Mouse (Mus musculus) intestine, embryonic 15.5 days (tissue): ENCODE results near the gene Rab3a. TPM values are rescaled to one million over a fixed set of nuclear protein-coding genes. Genes with fewer than 3 reads are reported as not detected.

Experiments used
- ATAC-seq: fragments of 200-750 bp; cut with Nextera tagmentation; 2 replicates; pipeline ENCODE4 v1.8.0; 2017; ENCODE audit warnings: moderate TSS enrichment, moderate library complexity
- H3K27ac ChIP-seq: fragments of 300-500 bp; sonication (generic); 2 replicates; pipeline ENCODE4 v1.5.1; 2015; ENCODE audit warnings: mild to moderate bottlenecking, inconsistent platforms
- H3K27me3 ChIP-seq: fragments of 300-500 bp; sonication (generic); replicated peaks from 2 replicates; pipeline ENCODE4 v1.6.1; 2015; ENCODE audit warnings: inconsistent platforms
- H3K36me3 ChIP-seq: fragments of 300-500 bp; sonication (generic); 2 replicates; pipeline ENCODE4 v1.6.1; 2015; ENCODE audit warnings: inconsistent platforms
- H3K4me1 ChIP-seq: fragments of 300-500 bp; sonication (generic); replicated peaks from 2 replicates; pipeline ENCODE4 v1.6.1; 2015; ENCODE audit warnings: inconsistent platforms
- H3K4me2 ChIP-seq: fragments of 300-500 bp; sonication (generic); replicated peaks from 2 replicates; pipeline ENCODE4 v1.6.1; 2015; ENCODE audit warnings: mild to moderate bottlenecking, inconsistent platforms
- H3K4me3 ChIP-seq: fragments of 300-500 bp; sonication (generic); replicated peaks from 2 replicates; pipeline ENCODE4 v1.5.1; 2015; ENCODE audit warnings: inconsistent platforms
- H3K9ac ChIP-seq: fragments of 300-500 bp; sonication (generic); 2 replicates; pipeline ENCODE4 v1.6.1; 2015; ENCODE audit warnings: inconsistent platforms
- H3K9me3 ChIP-seq: fragments of 300-500 bp; sonication (generic); 2 replicates; pipeline ENCODE4 v1.6.1; 2016; ENCODE audit warnings: inconsistent platforms
- WGBS: fragments of 180-500 bp; shearing (Covaris S2); methylation state at CpG from one replicate; pipeline ENCODE4 v1.1.7; 2015; 5-methylcytosine and 5-hydroxymethylcytosine counted together
- polyA plus RNA-seq: library from polyadenylated mRNA; unstranded; fragments of >200 nt; fragmentation: Nextera tagmentation; extraction: Ambion mirVana; gene quantifications from 2 replicates; pipeline ENCODE4 v1.2.1, GENCODE M21; 2015

Rab3a gene
- 24.0 and 26.0 TPM in 2 replicates for polyA plus RNA-seq

- Histone ChIP-seq H3K9me3 (no peaks in the 10 kb centered on the region), H3K9ac (peak within 1 kb of the TSS; percentile 62), H3K27ac (peak within 1 kb of the TSS; percentile 86), H3K4me3 (peak within 1 kb of the TSS; percentile 59), H3K36me3 (peaks cover 14% of the 10 kb centered on the region), H3K4me2 (peak within 1 kb of the TSS; percentile 85), H3K27me3 (0 out of 2 replicates have a peak, but pooled peaks cover under 1% of the 10 kb centered on the region), H3K4me1 (peaks cover 36% of the 10 kb centered on the region)
- peak; percentile 97 for ATAC-seq
- 8% methylated on average over 37 of the region's 37 CpGs for WGBS
Measured at GRCm38 (mm10) chr8:70754043-70754870, at the start of gene Rab3a. Gene Rab3a, plus strand, starts transcription at chr8:70754679.

- Histone ChIP-seq H3K27ac (no peak overlapping the region), H3K9ac (no peak overlapping the region), H3K4me1 (no peaks in the 10 kb centered on the region), H3K4me2 (no peak overlapping the region), H3K27me3 (no peaks in the 10 kb centered on the region), H3K9me3 (no peaks in the 10 kb centered on the region), H3K4me3 (no peak overlapping the region), H3K36me3 (0 out of 2 replicates have a peak, but pooled peaks cover 3% of the 10 kb centered on the region)
- WGBS = 89% methylated on average over 14 of the region's 14 CpGs
- no peak for ATAC-seq
Measured at GRCm38 (mm10) chr8:70708281-70708680, 46.2 kb upstream of the Rab3a start.

GRCm38 (mm10) chr8:70709794-70710193 is 44.7 kb upstream of the Rab3a start:
- ATAC-seq = no peak
- Histone ChIP-seq H3K27ac (no peak overlapping the region), H3K9me3 (no peaks in the 10 kb centered on the region), H3K4me3 (no peak overlapping the region), H3K36me3 (no peaks in the 10 kb centered on the region), H3K4me1 (no peaks in the 10 kb centered on the region), H3K4me2 (no peak overlapping the region), H3K9ac (no peak overlapping the region), H3K27me3 (no peaks in the 10 kb centered on the region)
- WGBS = 90% methylated on average over 9 of the region's 9 CpGs

GRCm38 (mm10) chr8:70710296-70710695 is 44.2 kb upstream of the Rab3a start:
- H3K27ac ChIP-seq = no peak overlapping the region
- no peak for ATAC-seq

GRCm38 (mm10) chr8:70711041-70711440 is 43.4 kb upstream of the Rab3a start:
- no peak overlapping the region for H3K4me2 ChIP-seq
- ATAC-seq = no peak
- H3K9me3 ChIP-seq = no peaks in the 10 kb centered on the region
- no peaks in the 10 kb centered on the region for H3K4me1 ChIP-seq
- no peak overlapping the region for H3K9ac ChIP-seq
- no peak overlapping the region for H3K27ac ChIP-seq
- H3K4me3 ChIP-seq = no peak overlapping the region
- no peaks in the 10 kb centered on the region for H3K27me3 ChIP-seq
- H3K36me3 ChIP-seq = no peaks in the 10 kb centered on the region
- WGBS = 86% methylated on average over 11 of the region's 11 CpGs

More at GRCm38 (mm10) chr8:70710296-70710695, 44.2 kb upstream of the Rab3a start:
- 85% methylated on average over 1 of the region's 1 CpGs for WGBS
- Histone ChIP-seq H3K9ac (no peak overlapping the region), H3K27me3 (no peaks in the 10 kb centered on the region), H3K9me3 (no peaks in the 10 kb centered on the region), H3K4me2 (no peak overlapping the region), H3K4me1 (no peaks in the 10 kb centered on the region), H3K36me3 (no peaks in the 10 kb centered on the region), H3K4me3 (no peak overlapping the region)

GRCm38 (mm10) chr8:70713991-70714390 is 40.5 kb upstream of the Rab3a start:
- Histone ChIP-seq H3K4me2 (no peak overlapping the region), H3K9ac (no peak overlapping the region), H3K27ac (no peak overlapping the region), H3K36me3 (no peaks in the 10 kb centered on the region), H3K27me3 (no peaks in the 10 kb centered on the region), H3K9me3 (no peaks in the 10 kb centered on the region), H3K4me3 (no peak overlapping the region), H3K4me1 (no peaks in the 10 kb centered on the region)
- ATAC-seq = no peak
- 73% methylated on average over 7 of the region's 7 CpGs for WGBS

- no peaks in the 10 kb centered on the region for H3K36me3 ChIP-seq
- no peaks in the 10 kb centered on the region for H3K27me3 ChIP-seq
- no peak overlapping the region for H3K4me3 ChIP-seq
- no peak overlapping the region for H3K4me2 ChIP-seq
- H3K4me1 ChIP-seq = no peaks in the 10 kb centered on the region; the same call in 1 of the 2 replicates
- 42% methylated on average over 2 of the region's 2 CpGs for WGBS
- H3K9ac ChIP-seq = no peak overlapping the region
- ATAC-seq = no peak
- H3K27ac ChIP-seq = no peak overlapping the region
- no peaks in the 10 kb centered on the region for H3K9me3 ChIP-seq
Measured at GRCm38 (mm10) chr8:70715086-70715485, 39.4 kb upstream of the Rab3a start.

- Histone ChIP-seq H3K27ac (no peak overlapping the region), H3K4me1 (no peaks in the 10 kb centered on the region; the same call in 1 of the 2 replicates), H3K4me2 (no peak overlapping the region), H3K27me3 (no peaks in the 10 kb centered on the region), H3K36me3 (no peaks in the 10 kb centered on the region), H3K9ac (no peak overlapping the region), H3K9me3 (no peaks in the 10 kb centered on the region), H3K4me3 (no peak overlapping the region)
- no peak for ATAC-seq
- 83% methylated on average over 40 of the region's 40 CpGs for WGBS
Measured at GRCm38 (mm10) chr8:70716521-70717400, 37.7 kb upstream of the Rab3a start.

GRCm38 (mm10) chr8:70718297-70718696 is 36.2 kb upstream of the Rab3a start, which contains the start of gene Gm3336:
Gene Gm3336, plus strand, starts transcription at chr8:70718543.
- WGBS = 4% methylated on average over 19 of the region's 19 CpGs
- ATAC-seq = peak; percentile 62
- no peak within 1 kb of the TSS; the same call in 1 of the 2 replicates for H3K9ac ChIP-seq
- H3K4me2 ChIP-seq = peak within 1 kb of the TSS; percentile 41; the same call in 1 of the 2 replicates
- no peaks in the 10 kb centered on the region for H3K27me3 ChIP-seq
- H3K4me1 ChIP-seq = peaks cover 2% of the 10 kb centered on the region; the same call in 1 of the 2 replicates
- H3K9me3 ChIP-seq = no peaks in the 10 kb centered on the region
- H3K4me3 ChIP-seq = no peak within 1 kb of the TSS
- no peaks in the 10 kb centered on the region for H3K36me3 ChIP-seq
- no peak within 1 kb of the TSS for H3K27ac ChIP-seq

GRCm38 (mm10) chr8:70719796-70720270 is 34.6 kb upstream of the Rab3a start:
- ATAC-seq = peak; percentile 21; the same call in 1 of the 2 replicates
- Histone ChIP-seq H3K4me3 (no peak overlapping the region), H3K4me1 (peaks cover 3% of the 10 kb centered on the region; the same call in 1 of the 2 replicates), H3K27me3 (no peaks in the 10 kb centered on the region), H3K9ac (no peak overlapping the region), H3K27ac (no peak overlapping the region), H3K9me3 (no peaks in the 10 kb centered on the region), H3K36me3 (no peaks in the 10 kb centered on the region), H3K4me2 (no peak overlapping the region)
- WGBS = 48% methylated on average over 9 of the region's 9 CpGs

GRCm38 (mm10) chr8:70720739-70721138 is 33.7 kb upstream of the Rab3a start:
- H3K4me2 ChIP-seq = no peak overlapping the region
- H3K4me3 ChIP-seq = no peak overlapping the region
- ATAC-seq = no peak
- peaks cover 3% of the 10 kb centered on the region; the same call in 1 of the 2 replicates for H3K4me1 ChIP-seq
- no peaks in the 10 kb centered on the region for H3K27me3 ChIP-seq
- H3K36me3 ChIP-seq = no peaks in the 10 kb centered on the region
- no peak overlapping the region for H3K9ac ChIP-seq
- 2% methylated on average over 3 of the region's 3 CpGs for WGBS
- H3K27ac ChIP-seq = no peak overlapping the region
- H3K9me3 ChIP-seq = no peaks in the 10 kb centered on the region

GRCm38 (mm10) chr8:70721601-70722000 is 32.9 kb upstream of the Rab3a start:
- Histone ChIP-seq H3K9me3 (no peaks in the 10 kb centered on the region), H3K4me3 (no peak overlapping the region), H3K36me3 (no peaks in the 10 kb centered on the region), H3K27ac (no peak overlapping the region), H3K27me3 (0 out of 2 replicates have a peak, but pooled peaks cover 4% of the 10 kb centered on the region), H3K4me2 (no peak overlapping the region), H3K9ac (no peak overlapping the region), H3K4me1 (peaks cover 3% of the 10 kb centered on the region; the same call in 1 of the 2 replicates)
- WGBS = 86% methylated on average over 8 of the region's 8 CpGs
- ATAC-seq = no peak
